Mouse (Mus musculus) CH12.LX (cell line): ENCODE measurements at regions not wholly inside any gene's neighbourhood (a gene's known extent, or its start where the extent isn't known, plus 50 kb on each side); places are given as distances from the start of the nearest gene placed in this dataset.

Experiments
- DNase-seq: peaks from one replicate; pipeline ENCODE4 v3.0.0-alpha.2; 2013; ENCODE audit errors: extremely low read depth
- H3K27ac ChIP-seq: 2 replicates; pipeline ENCODE4 v1.5.1; 2012; ENCODE audit warnings: low read depth, mild to moderate bottlenecking, control low read depth, moderate library complexity; ENCODE audit not compliant: insufficient read depth
- H3K27me3 ChIP-seq: replicated peaks from 2 replicates; pipeline ENCODE3; 2012; ENCODE audit warnings: inconsistent platforms
- H3K36me3 ChIP-seq, 2 experiments: replicated peaks in 1 of 2; 2 replicates each; pipeline versions ENCODE3 to v1.6.1; 2012; ENCODE audit warnings: inconsistent platforms in 1 of 2, low read length in 1 of 2, mild to moderate bottlenecking in 1 of 2, mixed read lengths in 1 of 2, moderate library complexity in 1 of 2; ENCODE audit not compliant: control insufficient read depth in 1 of 2, insufficient read depth in 1 of 2
- H3K4me1 ChIP-seq, 2 experiments: 2 replicates each; pipeline ENCODE4 v1.6.1; 2012; ENCODE audit warnings: inconsistent platforms in 1 of 2, moderate library complexity in 1 of 2; ENCODE audit not compliant: insufficient read depth in 2 of 2, control insufficient read depth in 1 of 2
- H3K4me2 ChIP-seq: 2 replicates; pipeline ENCODE4 v1.6.1; 2012; ENCODE audit warnings: low read depth, mild to moderate bottlenecking, control low read depth; ENCODE audit not compliant: poor library complexity, insufficient read depth, severe bottlenecking
- H3K4me3 ChIP-seq, 3 experiments: fragments of 150-350 bp in 1 of 3; sonication (generic) in 1 of 3; replicated peaks in 1 of 3; 2 replicates each; pipeline versions ENCODE3 to v1.5.1; 2011 to 2012; ENCODE audit warnings: low read depth in 2 of 3, low read length in 2 of 3, mild to moderate bottlenecking in 2 of 3, moderate library complexity in 2 of 3, control low read depth in 1 of 3, improper control_type of control experiment in 1 of 3, inconsistent platforms in 1 of 3, mixed read lengths in 1 of 3; ENCODE audit not compliant: poor library complexity in 1 of 3
- H3K79me2 ChIP-seq: replicated peaks from 2 replicates; pipeline ENCODE4 v1.6.1; 2012; ENCODE audit warnings: mild to moderate bottlenecking, moderate library complexity; ENCODE audit not compliant: control insufficient read depth, poor library complexity, insufficient read depth, severe bottlenecking; ENCODE audit errors: extremely low read depth
- H3K9ac ChIP-seq: 2 replicates; pipeline ENCODE4 v1.6.1; 2012; ENCODE audit warnings: low read depth, mild to moderate bottlenecking, control low read depth, moderate library complexity; ENCODE audit not compliant: insufficient read depth
- H3K9me3 ChIP-seq: replicated peaks from 2 replicates; pipeline ENCODE3; 2012; ENCODE audit warnings: low read length, inconsistent platforms, mixed read lengths
- CTCF ChIP-seq, 2 experiments: IDR thresholded peaks in 1 of 2; conservative IDR thresholded peaks in 1 of 2; 2 replicates each; pipeline ENCODE4 v1.5.1; 2011 to 2012; ENCODE audit warnings: low read depth in 2 of 2, low read length in 2 of 2, improper control_type of control experiment in 1 of 2, inconsistent platforms in 1 of 2, mild to moderate bottlenecking in 1 of 2, moderate library complexity in 1 of 2
- E2F4 ChIP-seq: IDR thresholded peaks from 2 replicates; pipeline ENCODE4 v1.6.1; 2011; ENCODE audit warnings: low read depth, low read length, improper control_type of control experiment; ENCODE audit not compliant: insufficient replicate concordance
- ELF1 ChIP-seq: IDR thresholded peaks from 2 replicates; pipeline ENCODE4 v1.6.1; 2014; ENCODE audit warnings: low read depth, mild to moderate bottlenecking, inconsistent platforms, low read length, improper control_type of control experiment
- EP300 ChIP-seq: IDR thresholded peaks from 2 replicates; pipeline ENCODE4 v1.6.1; 2011; ENCODE audit warnings: low read length, improper control_type of control experiment
- GABPA ChIP-seq: IDR thresholded peaks from 2 replicates; pipeline ENCODE4 v1.6.1; 2012; ENCODE audit warnings: low read depth, low read length, improper control_type of control experiment, inconsistent platforms; ENCODE audit not compliant: insufficient replicate concordance
- IRF4 ChIP-seq: IDR thresholded peaks from 2 replicates; pipeline ENCODE4 v1.6.1; 2014; ENCODE audit warnings: low read depth, mild to moderate bottlenecking, inconsistent platforms, low read length, improper control_type of control experiment
- JUN ChIP-seq: IDR thresholded peaks from 2 replicates; pipeline ENCODE4 v1.6.1; 2011; ENCODE audit warnings: low read depth, mild to moderate bottlenecking, low read length, improper control_type of control experiment, moderate library complexity; ENCODE audit not compliant: insufficient read depth
- JUND ChIP-seq: conservative IDR thresholded peaks from 2 replicates; pipeline ENCODE4 v1.6.1; 2011; ENCODE audit warnings: low read depth, low read length, improper control_type of control experiment
- MAZ ChIP-seq: IDR thresholded peaks from 2 replicates; pipeline ENCODE4 v1.6.1; 2012; ENCODE audit warnings: low read depth, mild to moderate bottlenecking, inconsistent platforms, low read length, improper control_type of control experiment, moderate library complexity
- RAD21 ChIP-seq: IDR thresholded peaks from 2 replicates; pipeline ENCODE4 v1.6.1; 2011; ENCODE audit warnings: low read depth, mild to moderate bottlenecking, low read length, improper control_type of control experiment, moderate library complexity
- RCOR1 ChIP-seq: conservative IDR thresholded peaks from 2 replicates; pipeline ENCODE4 v1.6.1; 2012; ENCODE audit warnings: low read depth, mild to moderate bottlenecking, inconsistent platforms, low read length, improper control_type of control experiment
- SMC3 ChIP-seq: IDR thresholded peaks from 2 replicates; pipeline ENCODE4 v1.6.1; 2011; ENCODE audit warnings: low read depth, low read length, improper control_type of control experiment
- USF1 ChIP-seq: IDR thresholded peaks from 2 replicates; pipeline ENCODE4 v1.6.1; 2014; ENCODE audit warnings: low read depth, mild to moderate bottlenecking, inconsistent platforms, low read length, improper control_type of control experiment
- ZKSCAN1 ChIP-seq: IDR thresholded peaks from 2 replicates; pipeline ENCODE4 v1.6.1; 2012; ENCODE audit warnings: low read depth, inconsistent platforms, low read length, improper control_type of control experiment, borderline replicate concordance
- dilution Hi-C: fragments of 300-500 bp; cut with MboI; formaldehyde crosslinking; loops from 2 replicates; pipeline ENCODE4 v1.14.3; 2020; ENCODE audit warnings: low sequenced_read_pairs; ENCODE audit not compliant: extremely low pct_unique_long_range_greater_than_20kb, extremely low pct_ligation_motif_present
- in situ Hi-C: fragments of 300-500 bp; cut with MboI; formaldehyde crosslinking; loops from 3 replicates; pipeline ENCODE4 v1.14.3; 2019; ENCODE audit warnings: low sequenced_read_pairs, low pct_ligation_motif_present, low pct_unique_long_range_greater_than_20kb, mixed read lengths

DNA sequence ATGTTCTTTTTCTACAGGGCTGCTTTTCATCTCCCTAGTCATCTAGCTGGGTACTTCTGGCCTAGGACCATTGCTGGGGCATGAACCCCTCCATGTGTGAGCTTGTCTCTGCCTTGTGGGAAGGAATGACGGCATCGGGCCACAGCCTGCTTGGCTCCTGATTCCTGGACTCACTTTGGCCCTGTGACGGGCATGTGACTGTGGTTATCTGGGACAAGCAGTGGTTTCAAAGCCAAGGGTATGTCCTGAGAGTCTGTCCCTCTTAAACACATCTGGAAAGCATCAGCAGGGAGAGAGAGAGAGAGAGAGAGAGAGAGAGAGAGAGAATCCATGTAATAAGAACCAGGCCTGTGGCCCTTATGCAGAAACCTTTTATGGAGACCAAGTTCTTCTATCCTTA lies 65.2 kb upstream of the Gm11733 start:
- in situ Hi-C loops (no loop called here), dilution Hi-C loops (no loop called here)
- Histone ChIP-seq H3K27ac (no peak overlapping the region), H3K36me3 (no peaks in the 10 kb centered on the region), H3K79me2 (no peaks in the 10 kb centered on the region), H3K4me3 (no peak overlapping the region), H3K9ac (no peak overlapping the region), H3K9me3 (peaks cover 5% of the 10 kb centered on the region), H3K4me1 (peaks cover 6 to 35% of the 10 kb centered on the region in 2 experiments), H3K27me3 (no peaks in the 10 kb centered on the region), H3K4me2 (no peak overlapping the region)
- no peak for TF ChIP-seq MAZ
- no peak for DNase-seq

DNA sequence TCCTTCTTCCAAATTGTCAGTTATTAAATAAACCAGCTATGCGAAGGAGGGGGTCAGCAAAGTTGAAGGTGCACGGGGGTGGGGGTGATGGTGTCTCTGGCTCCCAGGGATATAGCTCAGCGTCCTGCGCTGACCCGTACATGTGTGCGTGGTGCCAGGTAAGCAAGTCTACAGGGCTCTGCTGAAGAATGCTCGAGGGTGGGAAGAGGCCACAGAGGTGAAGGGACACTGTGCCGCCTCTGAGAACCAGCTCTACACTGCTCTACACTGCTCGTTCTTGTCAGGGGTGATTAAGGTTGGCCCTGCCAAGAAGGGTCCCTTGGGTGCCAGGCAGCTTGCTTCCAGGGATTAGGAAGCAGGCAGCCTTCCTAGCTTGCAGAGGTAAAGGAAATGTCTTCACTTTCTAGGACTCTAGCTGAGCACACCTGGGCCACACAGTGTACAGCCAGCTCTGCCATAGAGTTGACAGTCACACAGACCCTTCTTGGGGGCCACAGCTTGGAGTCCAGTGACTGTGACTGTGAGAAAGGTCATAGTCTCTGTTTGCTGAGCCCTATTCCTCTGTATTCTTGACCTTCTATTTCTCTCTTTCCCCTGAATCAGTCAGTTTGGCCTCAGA lies 64.7 kb upstream of the Gm11733 start:
- peaks cover 5% of the 10 kb centered on the region for H3K9me3 ChIP-seq
- no peak overlapping the region for H3K27ac ChIP-seq
- H3K27me3 ChIP-seq = no peaks in the 10 kb centered on the region
- H3K4me3 ChIP-seq = no peak overlapping the region
- no peaks in the 10 kb centered on the region for H3K36me3 ChIP-seq
- peaks cover under 1 to 31% of the 10 kb centered on the region in 2 experiments; a peak in 3 of 4 replicates for H3K4me1 ChIP-seq
- no peak overlapping the region for H3K9ac ChIP-seq
- no peak for DNase-seq
- H3K79me2 ChIP-seq = no peaks in the 10 kb centered on the region
- no peak overlapping the region for H3K4me2 ChIP-seq
- dilution Hi-C loops = no loop called here
- in situ Hi-C loops = no loop called here
- no peak for TF ChIP-seq JUN
- TF ChIP-seq, all 38 proteins: peak for 0

DNA sequence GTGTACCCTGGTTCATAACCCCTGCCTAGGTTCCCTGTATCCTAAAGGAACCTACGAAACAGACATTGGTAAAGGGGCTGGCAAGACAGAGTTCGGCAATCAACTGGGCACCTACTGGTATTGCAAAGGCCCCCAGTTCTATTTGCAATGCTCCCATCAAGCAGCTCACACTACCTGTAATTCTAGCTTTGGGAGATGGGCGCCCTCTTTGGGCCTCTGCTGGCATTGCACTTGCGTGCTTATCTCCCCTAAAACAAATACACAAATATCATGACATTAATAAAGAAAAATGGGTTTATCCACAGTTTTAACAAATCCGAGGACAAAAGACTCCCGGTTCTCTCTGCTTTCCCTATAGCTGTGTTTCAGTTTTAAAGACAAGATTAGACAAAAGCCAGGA lies 61.5 kb upstream of the Gm11733 start:
- Histone ChIP-seq H3K4me2 (no peak overlapping the region), H3K27ac (no peak overlapping the region), H3K4me3 (no peak overlapping the region), H3K9me3 (peaks cover 5% of the 10 kb centered on the region), H3K4me1 (peaks cover 14 to 39% of the 10 kb centered on the region in 2 experiments), H3K79me2 (no peaks in the 10 kb centered on the region), H3K27me3 (no peaks in the 10 kb centered on the region), H3K9ac (no peak overlapping the region), H3K36me3 (no peaks in the 10 kb centered on the region)
- dilution Hi-C loops (no loop called here), in situ Hi-C loops (no loop called here)
- TF ChIP-seq JUND (no peak), E2F4 (no peak), RCOR1 (no peak), RAD21 (peak; percentile 15), ELF1 (no peak), GABPA (no peak), USF1 (no peak), IRF4 (no peak), SMC3 (peak; percentile 14; the same call in 1 of the 2 replicates), EP300 (no peak), ZKSCAN1 (no peak), CTCF (conservative IDR thresholded peaks at IDR 0.05 in 1 of 2, IDR thresholded peaks at IDR 0.05 in 1 of 2; ENCODE audit: low read depth in 2 of 2, low read length in 2 of 2) (peak; percentile 52 to 53)
- DNase-seq = no peak
